Mouse (Mus musculus) B cell, adult 2 months (primary cell): Measurements from ENCODE around the gene Gas7.

Experiments used
- DNase-seq, 2 experiments: peaks; one replicate each; pipeline ENCODE4 v3.0.0; 2022

The Gas7 gene

DNA sequence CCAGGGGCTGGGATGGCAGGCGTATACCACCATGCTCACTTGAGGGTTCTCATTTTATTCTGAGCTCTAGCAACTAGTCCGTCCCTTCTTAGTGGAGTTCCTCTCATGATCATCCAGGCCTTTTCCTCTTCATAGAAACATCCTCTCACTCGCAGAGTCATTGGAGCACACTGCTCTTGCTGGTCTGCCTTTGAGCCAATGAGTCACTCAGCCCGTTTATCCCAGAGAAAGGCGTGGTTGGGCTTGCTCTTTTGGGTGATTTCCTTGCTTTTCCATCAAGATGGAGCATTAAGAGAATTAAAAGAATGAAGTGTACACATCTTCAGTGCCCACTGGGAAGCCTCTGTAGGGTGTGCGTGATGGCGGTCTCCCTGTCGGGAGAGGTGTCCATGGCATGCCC is 206.2 kb downstream of the Gas7 start:
- no peak for DNase-seq

DNA sequence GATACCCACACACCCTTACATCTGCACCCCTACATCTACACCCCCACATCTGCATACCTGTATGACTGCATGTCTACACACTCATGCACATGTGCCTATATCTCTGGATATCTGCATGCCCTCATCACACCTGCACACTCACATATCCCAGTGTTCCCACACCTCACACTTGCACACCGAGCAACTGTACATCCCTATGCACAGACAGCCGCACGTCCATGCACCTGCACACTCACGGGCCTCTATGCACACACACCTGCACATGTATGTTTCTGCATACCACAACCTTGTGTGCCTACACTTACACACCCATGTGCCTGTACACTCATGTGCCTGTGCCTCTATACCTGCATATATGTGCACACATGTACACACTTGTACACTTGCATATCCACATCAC is 208.2 kb downstream of the Gas7 start:
- no peak for DNase-seq

DNA sequence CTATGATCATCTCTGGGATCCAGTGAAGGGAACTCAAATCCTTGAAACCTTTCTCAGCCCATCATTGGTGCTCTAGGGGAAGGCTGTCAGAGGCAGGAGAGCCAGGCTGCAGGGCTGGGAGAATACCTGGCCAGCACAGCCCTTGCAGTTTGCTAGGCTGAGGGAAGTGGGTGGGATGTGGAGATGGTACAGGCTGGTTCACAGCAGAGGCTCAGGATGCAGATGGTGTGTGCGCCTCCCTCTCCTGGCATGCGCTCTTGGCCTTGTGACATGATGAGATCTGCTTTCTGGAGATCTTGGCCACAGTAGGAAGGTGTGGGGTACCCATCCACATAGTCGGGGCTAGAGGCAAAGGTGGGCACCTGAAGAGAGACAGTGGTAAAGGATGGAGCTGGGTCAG is 209.0 kb downstream of the Gas7 start:
- no peak for DNase-seq

DNA sequence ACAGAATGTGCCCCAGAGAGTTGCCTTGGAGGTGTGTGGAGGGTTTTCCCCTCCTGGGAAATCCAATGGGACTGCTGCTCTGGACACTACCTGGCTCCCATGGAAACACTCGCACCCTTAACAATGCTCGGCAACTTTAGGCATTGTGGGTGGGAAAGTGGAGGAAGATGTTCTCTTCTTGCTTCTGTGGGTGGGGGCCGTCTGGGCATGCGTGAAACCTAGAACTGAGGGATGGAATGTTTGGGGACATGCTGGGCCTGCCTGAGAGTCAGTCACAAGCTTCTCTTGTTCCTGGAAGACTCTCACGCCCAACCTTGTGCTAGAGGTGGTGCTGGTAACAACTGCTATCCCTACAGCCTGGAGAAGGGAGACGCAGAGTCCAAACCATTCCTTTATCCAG is 209.7 kb downstream of the Gas7 start:
- no peak for DNase-seq

DNA sequence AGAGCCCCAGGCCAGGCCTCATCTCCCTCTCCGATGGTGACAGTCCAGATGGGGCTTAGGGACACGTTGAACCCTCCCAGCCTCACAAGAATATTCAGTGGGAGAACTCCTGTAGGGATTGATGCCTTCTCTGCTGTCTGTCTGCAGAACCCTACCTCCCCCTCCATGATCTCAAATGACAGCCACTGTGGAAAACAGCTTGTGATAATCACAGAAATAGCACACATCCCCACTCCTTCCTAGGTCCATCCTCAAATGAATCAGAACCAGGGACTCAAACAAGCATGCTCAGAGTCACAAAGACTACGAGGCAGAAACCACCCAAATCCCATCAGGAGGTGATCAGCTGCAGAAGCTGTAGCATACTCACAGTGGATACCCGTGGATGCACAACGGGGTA is 210.9 kb downstream of the Gas7 start:
- DNase-seq: no peak

DNA sequence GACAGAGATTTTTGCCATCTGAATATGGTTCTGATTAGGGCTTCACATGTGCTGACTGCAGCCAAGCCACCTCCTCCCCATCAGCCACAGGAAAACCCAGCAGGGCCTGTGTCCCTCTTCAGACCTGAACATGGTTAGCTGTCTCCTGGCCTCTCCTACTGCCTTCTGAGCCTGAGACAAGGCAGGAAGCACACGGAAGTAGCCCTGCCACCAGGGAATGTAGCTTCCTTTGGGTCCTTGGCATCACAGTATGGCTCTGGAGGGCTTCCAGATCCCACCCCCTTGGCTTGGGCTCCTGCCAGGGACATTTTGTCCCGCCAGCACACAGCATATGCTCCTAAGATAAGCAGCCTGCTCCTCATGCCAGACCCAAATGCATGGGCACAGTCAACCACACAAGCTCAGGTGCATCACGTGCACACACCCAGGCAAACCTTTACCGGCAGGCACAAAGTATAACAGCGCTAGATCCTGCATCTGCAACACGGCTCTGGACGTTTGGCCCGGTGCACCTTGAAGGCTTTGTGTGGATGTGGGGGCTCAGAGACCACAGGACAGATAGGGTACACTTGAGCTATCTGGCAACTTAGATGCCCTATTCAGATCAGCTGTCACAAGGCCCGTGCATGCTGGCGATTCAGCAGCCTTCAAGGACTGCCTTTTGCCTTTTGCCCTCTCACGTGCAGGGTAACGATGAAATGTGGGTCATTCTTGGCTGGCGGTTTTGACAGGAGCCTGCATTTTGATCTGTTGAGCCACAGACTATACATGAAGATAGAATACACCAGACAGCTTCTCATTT is 212.5 kb downstream of the Gas7 start:
- no peak for DNase-seq

DNA sequence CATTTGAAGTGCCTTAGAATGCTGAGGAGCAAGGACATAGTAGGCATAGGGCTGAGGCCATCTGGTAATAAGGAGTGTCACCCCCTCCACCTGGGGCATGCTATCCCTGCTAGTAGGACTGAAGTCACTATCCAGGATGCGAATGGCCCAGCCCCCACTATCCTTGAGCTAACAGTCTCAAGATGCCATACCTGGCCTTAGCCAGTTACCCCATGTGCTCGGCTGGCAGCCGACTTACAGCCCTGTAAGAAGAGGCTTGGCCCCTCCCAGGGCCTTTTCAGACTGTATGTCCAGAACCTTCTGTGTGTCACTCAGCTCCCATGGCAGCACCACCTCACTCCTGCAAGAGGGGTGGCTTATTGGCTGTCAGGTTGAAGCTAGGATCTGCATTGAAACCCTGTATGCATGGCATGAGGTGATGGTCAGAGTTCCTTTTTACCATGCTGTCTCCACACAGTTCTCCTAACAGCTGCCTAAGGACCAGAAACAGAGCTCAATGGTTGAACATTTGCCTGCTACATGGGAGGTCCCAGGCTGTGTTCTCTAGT is 213.3 kb downstream of the Gas7 start:
- no peak for DNase-seq

DNA sequence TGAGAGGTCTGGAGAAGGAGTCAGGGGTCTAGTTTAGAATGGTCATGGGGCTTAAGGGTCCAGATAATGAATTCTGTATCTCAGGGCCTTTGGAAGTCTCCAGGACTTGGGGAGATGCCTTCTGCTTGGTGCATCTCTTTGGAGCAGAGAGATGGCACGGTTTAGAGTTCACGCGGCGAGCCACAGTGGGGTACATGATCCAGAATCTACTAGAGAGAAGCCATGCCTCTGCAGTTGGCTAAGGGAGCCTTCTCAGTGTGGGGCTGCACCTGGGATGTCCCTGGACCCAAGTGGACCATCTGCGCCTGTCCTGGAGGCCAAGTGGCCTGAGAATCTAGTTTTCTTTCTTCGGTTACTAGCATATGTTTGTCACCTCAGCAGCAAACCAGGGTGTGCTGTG is 214.8 kb downstream of the Gas7 start:
- no peak for DNase-seq

DNA sequence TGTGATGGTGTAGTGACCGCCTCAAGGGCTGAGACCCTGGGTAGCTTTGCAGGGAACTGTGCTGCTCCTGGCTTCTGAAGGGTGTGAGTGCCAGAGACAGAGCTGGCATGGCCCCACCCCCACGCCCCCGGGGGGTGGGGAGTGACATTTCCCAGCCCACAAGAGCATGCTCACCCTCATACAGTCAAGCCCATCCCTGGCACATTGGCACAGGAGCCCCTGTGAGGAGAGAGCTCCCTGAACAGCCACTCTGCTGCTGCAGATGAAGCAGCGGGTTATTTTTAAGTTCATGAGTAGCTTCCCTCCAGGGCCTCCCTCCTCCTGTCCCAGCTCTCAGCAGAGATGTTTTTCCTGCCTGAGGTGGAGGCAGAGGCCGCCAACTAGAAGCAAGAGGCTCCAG is 216.9 kb downstream of the Gas7 start:
- DNase-seq: no peak

DNA sequence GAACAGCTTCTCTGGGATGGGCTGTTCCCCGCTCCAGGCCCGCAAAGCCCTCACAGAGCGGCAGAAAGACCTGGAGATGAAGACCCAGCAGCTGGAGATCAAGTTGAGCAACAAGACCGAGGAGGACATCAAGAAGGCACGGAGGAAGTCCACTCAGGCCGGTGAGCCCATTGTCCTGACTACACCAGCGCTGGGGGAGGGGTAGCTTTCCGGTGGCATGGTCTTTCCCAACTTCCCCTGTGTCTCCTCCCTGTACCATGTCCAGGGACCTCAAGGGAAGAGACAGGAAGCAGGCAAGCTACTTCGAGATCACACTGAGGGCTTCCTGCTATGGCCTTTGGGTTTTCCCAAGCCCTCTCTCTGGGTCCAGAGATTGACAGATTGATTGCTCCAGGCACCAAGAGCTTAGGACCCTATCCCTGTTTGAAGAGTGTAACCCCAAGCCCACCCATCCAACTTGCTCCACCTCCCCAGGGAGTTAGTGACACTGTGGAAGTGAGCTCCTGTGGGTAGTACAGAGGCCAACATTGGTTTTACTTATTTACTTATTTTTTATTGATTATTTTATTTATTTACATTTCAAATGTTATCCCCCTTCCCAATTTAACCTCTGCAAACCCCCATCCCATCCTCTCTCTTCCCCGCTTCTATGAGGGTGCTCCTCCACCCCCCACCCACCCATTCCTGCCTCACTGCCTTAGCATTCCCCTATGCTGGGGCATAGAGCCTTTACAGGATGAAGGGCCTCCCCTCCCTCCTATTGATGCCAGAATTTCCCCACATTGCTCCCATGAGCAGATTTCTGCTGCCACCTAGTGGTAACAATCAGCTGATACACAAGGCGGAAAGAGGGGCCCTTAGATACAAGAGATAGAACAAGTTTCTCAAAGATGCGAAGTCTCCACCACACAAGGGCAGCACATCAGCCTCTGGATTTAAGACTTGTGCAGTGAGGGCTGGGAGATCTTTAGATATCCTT is 220.6 kb downstream of the Gas7 start:
- DNase-seq: peak; percentile 53 to 54

DNA sequence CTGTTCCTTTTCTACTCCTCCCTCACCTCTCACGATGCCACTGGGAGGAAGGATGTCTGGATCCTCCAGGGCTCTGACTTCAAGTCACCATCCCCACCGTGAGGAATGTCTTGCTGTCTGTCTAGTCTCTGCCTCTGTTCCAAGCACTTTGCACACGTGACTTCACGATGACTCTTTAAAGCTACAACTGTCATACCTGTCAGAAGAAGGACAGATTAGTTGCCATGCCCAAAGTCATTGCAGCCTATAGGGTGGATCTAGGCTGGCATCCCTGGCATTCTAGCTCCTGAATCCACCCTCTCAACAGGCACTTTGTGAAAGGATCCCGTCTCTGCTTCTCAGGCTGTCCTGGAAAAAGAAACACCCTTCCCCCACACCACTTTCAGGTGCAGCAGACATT is 224.1 kb downstream of the Gas7 start:
- no peak for DNase-seq

DNA sequence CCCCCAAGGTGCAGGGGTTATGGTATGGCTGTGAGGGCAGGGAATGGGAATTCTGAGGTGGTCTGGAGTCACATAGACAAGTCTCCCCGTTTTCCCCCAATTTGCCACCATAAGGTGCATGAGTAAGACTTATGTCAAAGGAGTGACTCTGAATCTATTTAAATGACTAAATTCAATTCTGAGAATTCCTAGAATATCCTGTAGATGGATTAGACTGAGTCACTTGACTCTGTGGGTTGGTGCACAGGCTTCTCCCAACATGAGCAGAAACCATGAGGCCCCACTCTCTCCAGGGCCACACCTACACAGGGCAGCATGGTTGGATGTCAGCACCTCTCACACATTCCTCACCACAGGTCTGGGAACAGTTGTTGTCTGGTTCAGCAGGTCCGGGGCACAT is 224.7 kb downstream of the Gas7 start:
- DNase-seq: no peak

DNA sequence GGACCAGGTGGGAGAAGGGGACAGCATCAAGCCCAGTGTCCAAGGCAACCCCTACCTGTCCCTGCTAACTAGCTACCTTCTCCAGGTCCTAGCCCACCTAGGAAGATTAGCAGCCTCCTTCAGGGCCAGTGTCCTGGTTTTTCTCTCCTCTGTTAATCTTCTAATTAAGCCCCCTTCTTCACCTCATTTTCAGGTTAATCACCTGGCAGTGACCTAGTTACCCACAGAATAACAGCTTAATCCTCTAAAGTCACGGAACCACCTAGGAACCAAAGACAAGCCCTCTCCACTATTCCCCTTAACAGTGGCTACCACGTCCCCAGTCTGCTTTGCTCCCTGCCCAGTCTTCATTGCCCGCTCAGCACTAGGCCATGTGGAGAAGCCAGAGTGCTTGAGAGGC is 226.6 kb downstream of the Gas7 start:
- no peak for DNase-seq

DNA sequence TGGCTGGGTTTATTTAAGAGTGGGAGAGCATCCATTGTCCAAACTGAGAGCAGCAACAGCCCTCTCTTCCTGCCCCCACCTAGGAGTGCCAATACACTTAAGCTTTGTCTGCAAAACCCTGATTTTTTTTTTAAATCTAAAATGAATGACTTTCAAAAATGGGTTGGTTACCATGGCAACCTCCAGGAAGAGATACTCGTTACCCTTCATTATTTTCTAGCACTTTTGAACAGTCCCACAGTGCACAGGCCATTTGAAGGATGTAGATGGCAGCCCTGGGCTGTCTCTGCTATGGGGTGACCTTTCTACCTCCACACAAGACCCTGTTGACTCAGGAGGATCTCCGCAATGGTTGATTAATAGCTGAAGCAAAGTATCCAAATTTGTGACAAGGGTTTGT is 230.9 kb downstream of the Gas7 start:
- no peak for DNase-seq

DNA sequence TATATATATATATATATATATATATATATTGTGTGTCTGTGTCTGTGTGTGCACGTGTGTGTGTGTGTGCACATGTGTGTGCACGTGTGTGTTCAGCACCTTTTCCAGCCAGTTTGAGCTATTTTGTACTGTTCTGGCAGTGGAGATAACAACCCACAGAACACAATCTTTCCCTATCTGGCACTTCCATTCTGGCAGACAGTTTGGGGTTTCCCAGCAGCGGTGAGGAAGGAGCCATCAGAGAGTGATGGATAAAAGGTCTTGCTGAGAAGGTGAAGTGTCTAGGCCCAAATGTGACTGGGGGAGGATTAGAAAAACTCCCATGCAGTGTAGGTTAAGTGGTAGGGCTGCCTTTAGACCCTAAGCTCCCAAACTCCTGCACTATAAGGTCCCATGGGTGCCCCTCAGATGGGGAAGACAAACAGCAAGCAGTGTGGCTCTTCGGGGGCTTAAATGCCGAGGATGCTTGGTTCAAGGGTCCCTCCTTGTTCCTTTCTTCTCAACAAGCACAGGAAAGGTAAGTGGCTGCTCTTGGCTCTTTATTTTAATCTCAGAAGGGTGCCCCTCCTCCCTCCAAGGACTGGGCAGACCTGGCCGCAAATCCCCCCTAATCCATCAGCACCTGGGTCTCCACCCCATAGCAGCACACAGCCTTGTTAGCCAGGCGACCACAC is 239.6 kb downstream of the Gas7 start, which contains the start of gene Rcvrn:
Gene Rcvrn, plus strand, starts transcription at position 624 of the 674 bp plus-strand sequence.
- no peak for DNase-seq

DNA sequence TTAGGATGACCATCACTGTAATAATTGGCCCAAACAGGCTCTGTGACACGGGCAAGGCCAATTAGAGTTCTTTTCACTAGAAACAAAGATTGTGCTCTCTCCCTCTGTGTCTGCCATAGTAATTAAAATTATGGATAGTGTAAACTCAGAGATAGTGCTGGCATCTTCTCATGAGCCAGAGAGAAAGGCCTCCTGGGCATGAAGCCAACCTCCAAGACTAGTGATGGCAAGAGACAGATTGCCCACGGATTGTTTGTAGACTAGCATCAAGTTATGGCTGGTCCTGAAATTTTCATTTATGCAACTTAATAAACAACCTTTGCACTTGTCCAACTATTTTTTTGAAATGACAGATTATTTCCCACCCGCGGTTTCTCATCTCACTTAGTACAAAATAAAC is 257.7 kb downstream of the Gas7 start:
- no peak for DNase-seq

DNA sequence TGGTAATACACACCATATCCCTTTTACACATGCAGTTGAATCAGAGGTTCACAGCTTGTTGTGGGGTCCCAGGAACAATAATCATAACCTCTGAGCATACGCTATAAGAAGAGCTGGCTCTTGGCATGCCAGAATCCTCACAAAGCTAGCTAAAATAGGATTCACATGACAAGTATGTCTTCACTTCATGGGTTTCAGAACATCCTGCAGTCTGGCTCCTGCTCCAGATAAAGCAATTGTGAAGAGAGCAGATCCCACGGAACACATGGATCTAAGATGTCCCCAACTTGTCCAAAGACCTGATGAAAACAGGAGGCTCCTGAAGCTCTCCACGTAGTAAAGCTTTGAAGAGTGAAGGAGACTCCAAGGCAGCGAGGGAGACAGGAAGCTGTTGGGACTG is 260.1 kb downstream of the Gas7 start:
- no peak for DNase-seq

DNA sequence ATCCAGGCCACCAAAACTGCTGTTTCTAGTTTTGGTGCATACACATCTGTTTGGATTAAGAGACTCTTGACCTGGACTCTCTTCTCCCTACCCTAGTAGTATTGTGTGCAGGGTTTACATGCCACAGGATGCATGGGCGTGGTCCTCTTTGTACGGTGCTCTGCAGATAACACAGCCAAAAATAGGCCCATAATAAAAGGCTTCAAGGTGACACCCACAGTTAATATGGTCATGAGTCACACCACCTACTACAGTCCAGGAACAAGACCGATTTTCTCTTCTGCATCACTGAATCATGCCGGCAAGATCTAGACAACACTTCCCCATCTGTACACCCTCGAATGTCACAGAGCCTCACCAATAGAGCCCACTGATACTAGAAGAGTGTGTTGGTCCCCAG is 266.2 kb downstream of the Gas7 start:
- DNase-seq: no peak

DNA sequence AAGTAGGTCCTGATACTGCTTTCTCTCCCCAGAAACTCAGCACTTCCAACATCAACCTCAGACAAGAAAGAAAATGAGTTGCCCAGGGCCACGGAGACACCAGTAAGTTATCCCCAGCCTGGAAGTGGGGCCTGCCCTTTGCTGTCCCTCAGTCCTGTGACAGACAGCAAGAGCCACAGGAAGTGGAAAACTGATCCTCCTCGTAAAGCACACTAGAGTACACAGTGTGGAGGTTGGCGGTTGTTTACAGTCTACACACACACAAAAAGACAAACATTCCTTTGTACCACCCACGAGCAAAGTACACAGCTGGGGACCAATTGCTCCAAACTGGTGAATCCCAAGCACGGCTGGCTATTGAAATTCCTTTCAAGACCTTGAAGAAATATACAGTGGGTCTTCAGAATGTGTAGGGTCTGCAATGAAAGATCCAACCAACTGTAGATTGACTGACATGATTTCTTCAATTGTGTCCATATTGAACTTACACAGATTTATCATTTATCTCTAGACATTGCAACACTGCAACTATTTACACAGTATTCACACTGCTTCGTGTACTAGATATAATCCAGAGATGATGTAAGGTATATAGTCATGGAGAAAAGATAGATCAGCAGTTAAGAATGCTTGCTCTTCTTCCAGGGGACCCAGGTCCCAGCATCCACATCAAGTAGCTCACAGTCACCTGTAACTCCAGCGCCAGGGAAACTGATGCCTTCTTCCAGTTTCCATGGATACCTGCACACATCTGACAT is 267.3 kb downstream of the Gas7 start:
- no peak for DNase-seq

DNA sequence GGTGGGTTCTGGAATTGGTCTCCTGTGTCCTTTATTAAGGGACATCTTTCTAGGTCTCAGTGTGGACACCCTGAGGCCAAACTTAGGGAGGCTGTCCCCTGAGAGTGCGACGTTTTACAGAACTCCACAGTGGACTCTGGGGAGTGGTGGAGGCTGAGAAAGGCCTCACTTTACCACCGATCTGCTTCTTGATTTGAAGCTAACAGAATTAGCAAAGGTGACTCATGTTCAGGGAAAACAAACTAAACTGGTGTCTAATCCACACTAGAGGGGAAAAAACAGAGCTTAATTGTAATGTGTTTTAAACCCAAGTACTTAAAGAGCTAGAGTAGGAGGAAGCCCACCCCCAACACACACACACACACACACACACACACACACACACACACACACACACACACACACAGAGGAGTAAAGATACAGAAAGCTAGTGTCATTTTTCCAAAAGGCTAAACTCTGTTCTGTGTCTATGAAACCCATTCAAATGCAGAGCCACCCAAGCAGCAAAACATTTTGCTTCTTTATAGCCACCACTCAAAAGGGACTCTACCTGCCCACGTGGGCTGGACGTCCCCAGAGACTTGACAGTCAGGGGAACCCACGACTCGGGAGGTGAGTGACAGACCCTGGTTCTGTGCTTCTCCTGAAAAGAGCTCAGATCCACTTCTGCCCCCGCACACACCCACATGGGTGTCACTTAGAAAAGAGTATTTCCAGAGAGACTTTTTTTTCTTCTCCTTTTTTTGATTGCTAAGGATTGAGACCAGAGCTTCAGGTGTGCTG is 268.2 kb downstream of the Gas7 start:
- no peak for DNase-seq

DNA sequence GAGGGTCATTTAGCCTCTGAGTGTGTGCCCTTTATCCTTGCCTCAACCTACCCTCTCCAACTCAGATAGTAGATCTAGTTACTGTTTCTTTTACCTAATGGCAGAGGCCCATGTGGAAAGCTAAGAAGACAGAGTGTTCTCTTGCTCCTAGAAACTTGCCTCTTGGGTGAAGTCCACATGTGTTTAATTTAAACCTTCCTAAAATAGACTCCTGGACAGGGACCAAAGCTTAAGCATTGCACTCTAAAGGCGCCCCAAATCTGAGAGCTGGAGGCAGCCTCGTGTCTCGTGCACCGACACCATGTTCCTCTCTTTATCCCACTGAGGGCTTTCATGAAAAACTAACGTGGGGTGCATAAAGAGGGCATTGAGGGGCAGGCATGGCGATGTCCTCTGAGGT is 271.9 kb downstream of the Gas7 start:
- no peak for DNase-seq

DNA sequence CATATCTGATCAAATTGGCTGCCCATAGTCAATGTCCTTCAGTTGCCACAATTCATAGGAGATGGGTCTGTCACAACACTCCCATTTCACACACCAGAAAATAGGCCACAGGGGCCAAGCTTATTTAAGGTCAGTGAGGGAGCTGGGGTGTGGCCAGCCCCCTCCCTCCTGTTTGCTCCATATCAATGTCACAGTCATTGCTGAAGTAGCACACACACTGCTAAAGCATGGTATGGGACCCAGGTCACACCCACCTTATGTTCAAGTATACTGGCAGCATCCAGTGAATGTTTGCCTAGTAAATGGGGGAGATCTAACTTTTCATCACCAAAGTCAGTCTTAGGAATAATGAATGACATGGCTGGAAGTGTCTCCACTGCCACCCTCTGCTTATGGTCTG is 273.5 kb downstream of the Gas7 start:
- no peak for DNase-seq
